Mouse (Mus musculus): Measurements from ENCODE around the gene Zcchc24.

GRCm38 (mm10) chr14:25720962-25721707 lies 47.7 kb downstream of the Zcchc24 start:
- TF ChIP-seq CTCF (conservative IDR thresholded peaks at IDR 0.05; ENCODE audit: low read length) = no peak
- no peak for TF ChIP-seq NANOG (IDR thresholded peaks at IDR 0.05; ENCODE audit: borderline replicate concordance, low read length)
- TF ChIP-seq POU5F1 (IDR thresholded peaks at IDR 0.05; ENCODE audit: borderline replicate concordance, low read length) = no peak

Data from E14TG2a.4 (cell line).